Mouse (Mus musculus) midbrain, embryonic 11.5 days (tissue): ENCODE results near the gene Zfp639. TPM values are rescaled to one million over a fixed set of nuclear protein-coding genes. Genes with fewer than 3 reads are reported as not detected.

Source experiments
- ATAC-seq: fragments of 200-750 bp; cut with Nextera tagmentation; 2 replicates; pipeline ENCODE4 v1.8.0; 2017; ENCODE audit warnings: moderate TSS enrichment, moderate library complexity; ENCODE audit not compliant: low FRiP score
- DNase-seq: peaks from one replicate; pipeline ENCODE4 v3.0.0; 2015; ENCODE audit warnings: low spot score; ENCODE audit errors: missing footprints
- H3K27ac ChIP-seq: fragments of 300-500 bp; sonication (generic); 2 replicates; pipeline ENCODE4 v1.5.1; 2014; ENCODE audit warnings: low read depth, low read length
- H3K27me3 ChIP-seq: fragments of 300-500 bp; sonication (generic); 2 replicates; pipeline ENCODE4 v1.6.1; 2014; ENCODE audit warnings: mild to moderate bottlenecking, low read length, moderate library complexity, mixed read lengths; ENCODE audit not compliant: control insufficient read depth, insufficient read depth
- H3K36me3 ChIP-seq: fragments of 300-500 bp; sonication (generic); 2 replicates; pipeline ENCODE4 v1.6.1; 2014; ENCODE audit warnings: mild to moderate bottlenecking, low read length, moderate library complexity, mixed read lengths; ENCODE audit not compliant: control insufficient read depth, insufficient read depth
- H3K4me1 ChIP-seq: fragments of 300-500 bp; sonication (generic); 2 replicates; pipeline ENCODE4 v1.6.1; 2014; ENCODE audit warnings: low read length; ENCODE audit not compliant: control insufficient read depth, insufficient read depth
- H3K4me2 ChIP-seq: fragments of 300-500 bp; sonication (generic); 2 replicates; pipeline ENCODE4 v1.6.1; 2014; ENCODE audit warnings: mild to moderate bottlenecking, moderate library complexity
- H3K4me3 ChIP-seq: fragments of 300-500 bp; sonication (generic); 2 replicates; pipeline ENCODE4 v1.5.1; 2014; ENCODE audit warnings: low read depth, low read length
- H3K9ac ChIP-seq: fragments of 300-500 bp; sonication (generic); 2 replicates; pipeline ENCODE4 v1.6.1; 2014; ENCODE audit warnings: low read length
- H3K9me3 ChIP-seq: fragments of 300-500 bp; sonication (generic); 2 replicates; pipeline ENCODE4 v1.6.1; 2016; ENCODE audit warnings: low read length; ENCODE audit not compliant: control insufficient read depth
- WGBS: fragments of 180-500 bp; shearing (Covaris S2); extraction: QIAGEN DNeasy Blood & Tissue Kit; methylation state at CpG from one replicate; pipeline ENCODE4 v1.1.7; 2014; 5-methylcytosine and 5-hydroxymethylcytosine counted together
- polyA plus RNA-seq: library from polyadenylated mRNA; unstranded; fragments of >200 nt; fragmentation: Nextera tagmentation; extraction: Ambion mirVana; gene quantifications from 2 replicates; pipeline ENCODE4 v1.2.1, GENCODE M21; 2014

Gene Zfp639
- polyA plus RNA-seq, 1 experiment from 2014 or later = 42.1 TPM

GRCm38 (mm10) chr3:32495856-32496710 lies 14.0 kb upstream of the Zfp639 start:
- Histone ChIP-seq H3K27me3 (no peaks in the 10 kb centered on the region), H3K4me2 (no peak overlapping the region), H3K36me3 (no peaks in the 10 kb centered on the region), H3K27ac (no peak overlapping the region), H3K9me3 (no peaks in the 10 kb centered on the region), H3K9ac (no peak overlapping the region), H3K4me3 (no peak overlapping the region), H3K4me1 (peaks cover 11% of the 10 kb centered on the region; the same call in 1 of the 2 replicates)
- ATAC-seq (peak; percentile 63), DNase-seq (peak; percentile 86)
- WGBS = 24% methylated on average over 6 of the region's 8 CpGs

GRCm38 (mm10) chr3:32496711-32497070 lies 13.4 kb upstream of the Zfp639 start:
- ATAC-seq (no peak), DNase-seq (peak; percentile 70)
- H3K27ac ChIP-seq = no peak overlapping the region
- WGBS = 81% methylated on average over 1 of the region's 1 CpGs
- no peaks in the 10 kb centered on the region for H3K27me3 ChIP-seq
- H3K9me3 ChIP-seq = no peaks in the 10 kb centered on the region
- H3K4me1 ChIP-seq = peaks cover 11% of the 10 kb centered on the region; the same call in 1 of the 2 replicates
- H3K4me3 ChIP-seq = no peak overlapping the region
- H3K36me3 ChIP-seq = no peaks in the 10 kb centered on the region
- H3K9ac ChIP-seq = no peak overlapping the region
- H3K4me2 ChIP-seq = no peak overlapping the region

- Histone ChIP-seq H3K36me3 (no peaks in the 10 kb centered on the region), H3K27ac (no peak overlapping the region), H3K4me1 (peaks cover 10% of the 10 kb centered on the region; the same call in 1 of the 2 replicates), H3K9ac (no peak overlapping the region), H3K9me3 (no peaks in the 10 kb centered on the region), H3K4me3 (no peak overlapping the region), H3K27me3 (no peaks in the 10 kb centered on the region), H3K4me2 (no peak overlapping the region)
- no peak for ATAC-seq
- 89% methylated on average over 2 of the region's 2 CpGs for WGBS
- DNase-seq = peak; percentile 28
Observed at GRCm38 (mm10) chr3:32500346-32500745, 9.7 kb upstream of the Zfp639 start.

GRCm38 (mm10) chr3:32505841-32506240 lies 4.2 kb upstream of the Zfp639 start:
- DNase-seq (peak; percentile 79), ATAC-seq (no peak)
- whole genome bisulfite sequencing = 75% methylated on average over 3 of the region's 3 CpGs

GRCm38 (mm10) chr3:32506366-32507225 lies 3.5 kb upstream of the Zfp639 start:
- H3K9ac ChIP-seq = no peak overlapping the region
- ATAC-seq (no peak), DNase-seq (peak; percentile 81)
- H3K4me2 ChIP-seq = no peak overlapping the region
- H3K27me3 ChIP-seq = no peaks in the 10 kb centered on the region
- WGBS = 64% methylated on average over 11 of the region's 11 CpGs
- H3K4me3 ChIP-seq = no peak overlapping the region
- no peaks in the 10 kb centered on the region for H3K9me3 ChIP-seq
- H3K27ac ChIP-seq = no peak overlapping the region; the same call in 1 of the 2 replicates
- H3K36me3 ChIP-seq = no peaks in the 10 kb centered on the region
- peaks cover 9% of the 10 kb centered on the region for H3K4me1 ChIP-seq

More at GRCm38 (mm10) chr3:32505841-32506240, 4.2 kb upstream of the Zfp639 start:
- no peaks in the 10 kb centered on the region for H3K36me3 ChIP-seq
- H3K27ac ChIP-seq = no peak overlapping the region
- H3K27me3 ChIP-seq = no peaks in the 10 kb centered on the region
- no peak overlapping the region for H3K4me2 ChIP-seq
- no peak overlapping the region for H3K4me3 ChIP-seq
- H3K9me3 ChIP-seq = no peaks in the 10 kb centered on the region
- peaks cover 7% of the 10 kb centered on the region for H3K4me1 ChIP-seq
- H3K9ac ChIP-seq = no peak overlapping the region

- peak overlapping the region; percentile 17; the same call in 1 of the 2 replicates for H3K4me3 ChIP-seq
- peak; percentile 98 for DNase-seq
- H3K27ac ChIP-seq = no peak overlapping the region
- peaks cover 13% of the 10 kb centered on the region for H3K4me1 ChIP-seq
- WGBS = 2% methylated on average over 17 of the region's 17 CpGs
- no peaks in the 10 kb centered on the region for H3K9me3 ChIP-seq
- H3K9ac ChIP-seq = no peak overlapping the region
- peak overlapping the region; percentile 47 for H3K4me2 ChIP-seq
- no peaks in the 10 kb centered on the region for H3K36me3 ChIP-seq
- H3K27me3 ChIP-seq = no peaks in the 10 kb centered on the region
- peak; percentile 49 for ATAC-seq
Observed at GRCm38 (mm10) chr3:32508666-32509324, 1.3 kb upstream of the Zfp639 start.

- Histone ChIP-seq H3K36me3 (no peaks in the 10 kb centered on the region; the same call in 1 of the 2 replicates), H3K4me3 (peak overlapping the region; percentile 85), H3K9me3 (no peaks in the 10 kb centered on the region), H3K27ac (peak overlapping the region; percentile 75), H3K4me2 (peak overlapping the region; percentile 73), H3K9ac (peak overlapping the region; percentile 91), H3K4me1 (peaks cover 13% of the 10 kb centered on the region), H3K27me3 (no peaks in the 10 kb centered on the region)
- WGBS = 1% methylated on average over 69 of the region's 69 CpGs
- DNase-seq (peak; percentile 100), ATAC-seq (peak; percentile 94)
Observed at GRCm38 (mm10) chr3:32510375-32511190, 524 bp downstream of the Zfp639 start.

- ATAC-seq (no peak), DNase-seq (peak; percentile 91)
- Histone ChIP-seq H3K4me1 (peaks cover 13% of the 10 kb centered on the region), H3K4me2 (peak overlapping the region; percentile 73), H3K9me3 (no peaks in the 10 kb centered on the region), H3K9ac (peak overlapping the region; percentile 91), H3K27ac (no peak overlapping the region; the same call in 1 of the 2 replicates), H3K36me3 (peaks cover 3% of the 10 kb centered on the region; the same call in 1 of the 2 replicates), H3K27me3 (no peaks in the 10 kb centered on the region), H3K4me3 (peak overlapping the region; percentile 85)
- 10% methylated on average over 13 of the region's 13 CpGs for WGBS
Observed at GRCm38 (mm10) chr3:32511191-32511550, 1.1 kb downstream of the Zfp639 start.
